Mouse (Mus musculus) ovary, adult 18-20 months (tissue): ENCODE measurements around the gene Dyrk1a.
A peak's percentile ranks its signal among the peaks of the same experiment; 100 is the strongest.

Experiments
- DNase-seq: peaks from one replicate; pipeline ENCODE4 v3.0.0; 2022; ENCODE audit warnings: low spot score, mixed read lengths

Dyrk1a gene

DNA sequence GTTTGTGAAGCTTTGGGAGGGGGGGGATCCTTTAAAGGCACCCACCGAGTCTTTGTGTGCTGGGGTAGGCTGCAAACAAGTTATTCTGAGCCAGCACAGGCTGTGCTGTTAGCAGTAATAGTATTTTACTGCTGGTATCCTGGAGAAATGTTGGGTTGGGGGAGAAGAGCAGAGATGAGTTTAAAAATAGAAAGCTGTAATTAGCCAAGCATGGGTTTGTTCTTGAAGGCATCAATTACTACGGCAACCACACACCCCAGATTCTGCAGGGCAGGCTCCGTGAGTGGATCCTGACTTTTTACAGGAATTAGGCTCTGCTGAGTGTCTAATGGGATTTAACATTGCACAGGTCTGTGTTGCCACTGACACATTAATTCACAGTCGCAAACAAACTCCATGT is 149.1 kb downstream of the Dyrk1a start:
- DNase-seq: no peak

DNA sequence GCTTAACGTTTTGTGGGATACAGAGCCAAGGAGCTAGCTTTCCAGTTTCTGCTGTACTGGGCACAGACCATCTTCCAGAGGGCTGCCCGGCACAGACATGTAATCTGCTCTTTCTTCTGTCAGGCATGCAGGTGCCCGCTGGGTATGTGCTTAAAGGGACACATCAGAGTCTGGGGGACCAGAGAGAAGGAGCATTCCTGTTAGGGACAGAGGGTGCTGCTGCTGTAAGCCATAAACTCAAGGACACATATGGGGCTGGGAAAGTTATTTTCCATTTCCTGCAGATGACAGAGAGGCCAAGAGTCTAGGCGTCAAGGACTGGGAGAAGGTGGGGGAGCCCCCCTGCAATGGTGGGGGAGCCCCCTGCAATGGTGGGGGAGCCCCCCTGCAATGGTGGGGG is 149.7 kb downstream of the Dyrk1a start:
- no peak for DNase-seq

DNA sequence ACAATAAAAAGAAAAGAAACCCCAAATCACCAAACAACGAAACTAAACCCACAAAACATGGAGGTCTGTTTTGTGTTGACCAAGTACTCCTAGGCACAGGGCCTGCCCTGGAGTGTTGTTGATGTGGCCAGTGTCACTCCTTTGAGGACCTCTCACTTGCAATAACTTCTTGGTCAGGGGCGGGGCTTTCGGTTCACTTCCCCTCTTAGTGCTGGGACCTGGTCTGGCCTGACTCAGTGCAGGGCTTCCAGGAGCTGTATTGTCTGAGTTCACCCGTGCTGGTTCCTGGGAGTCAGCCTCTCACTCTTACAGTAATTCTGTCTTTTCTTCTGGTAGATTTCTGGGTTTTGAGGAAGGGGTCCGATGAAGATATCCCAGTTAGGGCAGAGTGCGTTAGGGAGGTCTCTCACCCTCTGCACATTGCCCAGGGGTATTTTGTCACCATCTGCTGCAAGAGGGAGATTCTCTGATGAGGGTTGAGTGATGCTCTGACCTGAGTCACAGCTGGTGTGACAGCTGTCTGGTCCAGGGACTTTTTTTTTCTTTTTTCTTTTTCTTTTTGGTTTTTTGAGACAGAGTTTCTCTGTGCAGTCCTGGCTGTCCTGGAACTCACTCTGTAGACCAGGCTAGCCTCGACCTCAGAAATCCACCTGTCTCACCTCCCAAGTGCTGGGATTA is 150.8 kb downstream of the Dyrk1a start:
- no peak for DNase-seq

DNA sequence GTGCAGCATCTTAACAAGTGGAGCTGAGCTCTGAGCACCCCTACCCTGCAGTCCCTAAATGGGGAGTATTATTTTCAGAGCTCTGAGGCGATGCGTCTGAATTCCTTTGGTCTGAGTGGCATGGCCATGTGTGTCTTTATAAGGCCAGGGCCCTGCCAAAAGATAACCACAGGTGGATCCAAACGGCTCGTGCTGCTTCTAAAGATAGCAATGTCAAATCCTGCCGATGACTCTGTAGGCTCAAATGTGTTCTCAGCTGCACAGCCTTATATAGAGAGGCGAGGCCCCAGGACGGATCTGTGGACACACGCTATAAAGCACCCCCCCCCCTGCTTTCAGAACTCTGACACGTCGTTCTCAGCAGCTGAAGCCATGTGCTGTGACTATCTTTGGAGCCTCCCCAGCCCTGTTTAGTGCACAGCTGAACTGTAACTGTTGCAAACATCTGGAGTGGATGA is 151.8 kb downstream of the Dyrk1a start:
- DNase-seq: no peak

DNA sequence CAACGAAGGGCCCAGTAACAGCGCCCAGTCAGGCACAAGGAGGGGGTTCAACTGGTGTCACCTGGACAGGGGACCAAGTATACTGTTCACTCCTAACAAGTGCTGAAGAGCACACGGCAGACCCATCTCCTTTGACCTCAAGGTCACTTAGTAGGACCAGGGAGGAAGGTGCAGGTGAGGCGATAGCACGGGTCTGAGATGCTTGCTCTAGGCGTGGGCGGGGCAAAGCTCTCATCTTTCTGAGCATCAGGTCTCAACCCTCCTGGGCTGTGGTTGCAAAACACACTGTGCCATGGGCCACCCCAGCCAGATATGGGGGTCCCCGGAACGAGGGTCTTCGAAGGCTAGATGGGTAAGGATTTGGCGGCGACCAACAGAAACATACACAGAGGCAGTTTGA is 153.1 kb downstream of the Dyrk1a start:
- no peak for DNase-seq

DNA sequence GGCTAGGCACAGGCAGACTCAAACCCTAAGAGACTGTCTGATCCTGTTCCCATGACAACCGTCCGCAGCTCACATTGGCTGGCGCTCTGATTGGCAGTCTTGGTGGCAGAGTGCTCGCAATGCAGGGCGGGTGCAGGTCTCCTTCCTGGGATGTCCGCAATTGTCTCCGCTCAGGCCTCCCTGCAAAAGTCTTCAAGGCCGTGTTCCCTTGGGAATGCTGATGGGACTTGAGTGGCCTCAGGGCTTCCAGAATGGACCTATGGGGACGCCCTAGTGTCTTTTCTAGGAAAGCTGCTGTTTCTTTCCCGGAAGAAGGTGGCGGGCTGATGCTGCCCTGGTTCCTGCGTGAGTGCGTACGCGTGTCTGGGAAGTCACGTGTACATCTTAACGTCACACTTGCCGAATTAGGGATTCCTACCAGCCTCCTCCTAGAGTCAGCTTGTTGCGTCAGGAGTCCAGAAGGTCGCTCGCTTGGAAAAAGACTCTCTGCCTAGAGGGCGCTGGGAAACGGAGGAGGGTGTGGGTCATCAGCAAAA is 154.3 kb downstream of the Dyrk1a start:
- peak; percentile 82 for DNase-seq

DNA sequence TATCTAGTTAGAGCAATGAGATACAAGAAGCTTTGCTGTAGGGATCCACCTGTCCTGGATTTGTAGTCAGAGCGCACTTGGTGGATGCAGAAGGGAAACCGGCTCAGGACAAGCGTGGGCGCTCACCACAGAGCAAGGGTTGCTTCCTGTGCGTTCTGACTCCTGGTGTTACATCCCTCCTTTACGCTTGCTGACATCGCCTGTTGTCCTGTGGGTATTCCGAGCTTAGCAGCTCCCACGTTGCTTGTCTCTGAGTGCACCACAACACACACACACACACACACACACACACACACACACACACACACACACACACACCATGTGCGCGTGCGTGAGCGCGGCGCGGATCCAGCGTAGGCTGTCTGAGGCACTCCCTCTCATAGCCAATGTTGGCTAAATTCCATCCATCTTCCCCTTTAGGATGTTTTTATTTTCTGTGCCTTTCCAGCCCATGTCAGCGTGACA is 155.0 kb downstream of the Dyrk1a start:
- no peak for DNase-seq

DNA sequence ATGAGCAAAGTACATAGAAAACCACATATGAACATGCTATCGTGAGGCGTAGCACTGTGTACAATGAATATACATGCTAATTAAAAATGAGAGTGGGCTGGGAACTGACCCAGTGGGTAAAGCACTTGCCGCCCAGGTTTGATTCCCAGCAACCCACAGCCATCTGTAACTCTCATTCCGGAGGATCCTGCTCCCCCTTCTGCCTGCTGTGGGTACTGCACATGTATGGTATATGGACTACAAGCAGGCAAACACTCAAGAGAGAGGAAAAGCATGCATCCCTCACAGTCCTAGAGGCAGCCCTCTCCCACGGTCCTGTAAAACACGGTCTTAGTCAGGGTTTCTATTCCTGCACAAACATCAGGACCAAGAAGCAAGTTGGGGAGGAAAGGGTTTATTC is 159.4 kb downstream of the Dyrk1a start:
- DNase-seq: no peak

DNA sequence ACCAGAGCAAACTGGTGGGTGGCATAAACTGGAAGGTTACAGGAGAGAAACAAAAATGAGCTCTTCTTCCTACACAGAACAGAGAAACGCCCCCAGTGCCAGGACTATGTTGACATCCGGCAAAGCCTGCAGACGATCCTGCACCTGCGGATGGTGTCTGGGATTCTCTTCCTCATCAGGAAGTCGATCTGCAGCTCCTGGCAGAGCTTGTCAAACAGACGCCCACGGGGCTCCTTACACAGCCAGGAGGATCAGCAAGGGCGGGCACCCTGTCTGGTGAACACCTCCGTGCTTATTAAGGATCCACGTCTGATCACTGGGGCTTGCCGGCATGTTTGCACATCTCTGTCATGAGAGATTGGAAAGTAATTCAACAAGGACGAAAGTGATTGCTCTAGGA is 161.2 kb downstream of the Dyrk1a start:
- no peak for DNase-seq

DNA sequence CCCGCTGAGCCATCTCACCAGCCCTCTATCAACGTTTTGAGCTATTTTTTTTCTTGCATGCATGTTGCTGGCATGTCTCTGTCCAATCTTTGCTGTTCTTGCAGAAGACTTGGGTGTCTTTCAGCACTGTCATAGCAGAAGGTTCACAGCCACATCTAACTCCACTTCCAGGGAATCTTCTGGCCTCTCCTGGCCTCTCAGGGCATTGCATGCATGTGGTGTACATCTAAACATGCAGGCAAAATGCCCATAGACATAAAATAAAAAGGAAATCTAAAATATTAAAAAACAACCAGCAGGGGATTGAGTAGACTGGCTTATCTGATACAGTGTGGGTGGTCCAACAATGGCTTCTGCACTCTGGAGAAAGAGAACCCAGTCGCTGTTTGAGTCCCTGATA is 165.7 kb downstream of the Dyrk1a start:
- no peak for DNase-seq

DNA sequence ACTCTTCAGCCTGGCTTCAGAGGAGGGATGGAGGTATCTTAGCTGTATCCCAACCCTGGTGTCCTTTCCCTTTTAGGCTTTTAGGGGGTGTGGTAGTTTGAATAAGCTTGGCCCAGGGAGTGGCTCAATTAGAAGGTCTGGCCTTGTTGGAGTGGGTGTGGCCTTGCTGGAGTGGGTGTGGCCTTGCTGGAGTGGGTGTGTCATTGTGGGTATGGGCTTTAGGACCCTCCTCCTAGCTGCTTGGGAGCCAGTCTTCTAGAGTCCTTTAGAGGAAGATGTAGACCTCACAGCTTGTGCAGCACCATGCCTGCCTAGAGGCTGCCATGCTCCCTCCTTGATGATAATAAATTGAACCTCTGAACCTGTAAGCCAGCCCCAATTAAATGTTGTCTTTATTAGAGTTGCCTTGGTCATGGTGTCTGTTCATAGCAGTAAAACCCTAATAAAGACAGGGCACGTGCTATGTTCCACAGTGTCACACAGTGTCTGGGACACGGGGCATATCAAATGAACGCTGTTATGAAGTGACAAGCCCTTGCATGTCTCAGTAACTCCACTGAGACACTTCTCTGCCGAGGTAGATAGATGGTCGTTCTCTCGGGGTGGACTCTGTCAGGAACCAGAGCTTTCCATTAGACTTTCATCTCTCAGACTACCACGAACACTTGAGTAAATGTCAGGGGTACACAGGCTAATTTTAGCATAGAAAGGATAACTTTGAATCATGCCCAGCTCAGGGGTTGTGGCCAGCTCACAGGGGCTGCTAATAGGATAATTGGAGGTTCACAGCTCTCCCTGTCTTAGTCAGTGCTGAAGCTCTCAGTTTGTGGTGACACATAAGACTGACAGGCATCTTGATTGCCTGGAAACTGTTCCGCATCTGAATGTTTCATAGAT is 166.9 kb downstream of the Dyrk1a start:
- DNase-seq: no peak

DNA sequence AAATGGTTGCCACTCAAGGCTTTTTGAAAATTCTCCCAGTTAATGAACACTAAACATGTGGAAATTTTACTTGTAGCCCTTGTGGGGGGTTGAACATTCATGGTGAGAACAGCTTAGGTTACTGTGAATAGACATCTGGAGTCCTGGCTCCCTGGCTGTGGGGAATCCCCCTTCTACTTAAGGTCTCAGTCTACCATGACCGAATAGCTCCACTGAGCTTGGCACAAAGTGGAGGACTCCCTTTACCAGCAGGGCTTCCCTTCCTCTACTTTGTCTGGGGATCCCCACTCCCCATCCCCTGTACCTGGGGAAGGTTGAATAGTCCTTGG is 167.5 kb downstream of the Dyrk1a start:
- no peak for DNase-seq

DNA sequence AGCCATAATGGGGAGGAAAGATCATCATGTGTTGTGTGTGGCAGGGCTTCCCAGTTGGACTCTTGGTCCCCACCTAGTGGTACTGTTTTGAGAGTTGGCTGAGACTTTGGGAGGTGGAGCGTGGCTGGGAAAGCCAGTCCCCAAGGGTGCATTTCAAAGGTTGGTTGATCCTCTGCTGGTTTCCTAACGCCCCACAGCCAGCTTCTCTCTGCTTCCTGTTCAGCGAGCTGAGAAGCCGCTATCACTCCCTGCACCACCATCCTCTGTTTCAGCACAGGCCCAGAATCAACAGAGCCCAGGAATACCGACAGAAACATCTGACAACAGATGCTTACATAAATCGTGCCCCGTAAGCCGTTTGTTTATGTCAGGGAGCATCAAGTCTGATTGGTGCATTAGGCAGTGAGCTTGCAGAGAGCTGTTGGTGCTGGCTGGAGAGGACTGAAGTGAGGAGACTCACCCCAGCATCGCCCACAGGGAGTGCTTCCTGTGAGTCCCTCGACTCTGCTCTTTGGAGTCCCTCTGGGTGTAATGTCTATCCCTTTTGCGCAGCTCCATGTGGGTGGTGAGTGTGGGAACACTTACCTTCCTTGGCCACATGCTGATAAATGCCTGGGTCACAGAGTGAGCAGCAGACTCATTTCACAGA is 174.2 kb downstream of the Dyrk1a start:
- DNase-seq: peak; percentile 31

DNA sequence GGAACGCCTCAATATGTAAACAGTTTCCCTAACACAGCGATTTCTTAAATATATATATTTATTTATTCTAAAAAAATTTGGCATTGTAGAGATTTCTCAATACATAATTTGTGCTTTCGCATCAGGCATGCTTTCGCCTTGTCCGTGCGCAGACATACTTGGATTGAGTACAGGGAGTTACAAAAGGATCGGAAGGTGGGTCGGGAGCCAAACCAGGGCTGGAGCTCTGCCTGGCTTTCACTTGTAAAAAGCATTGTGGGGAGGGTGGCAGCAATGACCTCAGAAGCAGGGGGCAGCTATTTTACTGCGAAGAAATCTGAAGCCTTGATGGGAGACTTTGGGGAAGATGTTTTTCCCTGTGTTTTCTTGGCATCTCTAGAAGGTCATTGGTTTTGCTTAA is 175.2 kb downstream of the Dyrk1a start:
- DNase-seq: peak; percentile 25
